19 mouse cellular contexts compared by ENCODE assay signal in the genomic region with DNA sequence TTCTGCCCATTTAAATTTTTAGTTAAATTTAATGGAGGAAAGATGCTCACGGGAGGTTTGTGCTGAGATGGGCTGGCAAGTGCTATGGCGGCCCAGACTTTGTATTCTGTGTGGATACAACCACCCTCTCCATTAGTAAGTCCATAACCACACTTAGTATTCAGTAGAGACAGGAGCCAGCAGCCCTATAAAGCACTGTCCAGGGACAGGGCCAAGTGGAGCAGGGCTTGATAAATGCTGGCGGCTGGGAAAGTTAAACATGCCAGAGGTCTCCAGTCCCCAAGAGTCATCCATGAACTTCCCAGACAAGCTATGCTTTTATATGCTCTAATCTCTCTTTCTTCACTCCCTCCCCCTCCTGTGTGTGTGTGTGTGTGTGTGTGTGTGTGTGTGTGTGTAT.
DNase-seq lines count a peak whose midpoint lies in the region; ATAC-seq lines count a peak whose summit lies in the region.
"Had no signal": no experiment of that assay in that cellular context is flagged by ENCODE, and none has a peak within 500 bp of the region (broad histone marks: within the 10 kb centered on the region; RNA-seq: fewer than 3 reads in every experiment).

No protein-coding gene starts in this region.

- no peaks in the 10 kb centered on the region for H3K9me3 ChIP-seq in heart, embryonic 10.5 days
- no peaks in the 10 kb centered on the region for H3K9me3 ChIP-seq in kidney, embryonic 15.5 days (replicated peaks)
- H3K9me3 ChIP-seq: forebrain, embryonic 12.5 days; heart, embryonic 15.5 days; limb, embryonic 12.5 days; liver, embryonic 12.5 days had no signal

- peaks cover 5% of the 10 kb centered on the region; the same call in 1 of the 2 replicates for H3K27me3 ChIP-seq in heart, embryonic 10.5 days (ENCODE audit: insufficient read depth, poor library complexity, severe bottlenecking)
- H3K27me3 ChIP-seq in kidney, embryonic 15.5 days = no peaks in the 10 kb centered on the region
- H3K27me3 ChIP-seq: forebrain, embryonic 12.5 days; heart, embryonic 15.5 days; limb, embryonic 12.5 days; liver, embryonic 12.5 days had no signal

- intact Hi-C loops in heart, postnatal 36 days (cut with DNase I) = no loop called here

- H3K27ac ChIP-seq in heart, embryonic 10.5 days = no peak overlapping the region
- no peak overlapping the region for H3K27ac ChIP-seq in kidney, embryonic 15.5 days
- H3K27ac ChIP-seq: forebrain, embryonic 12.5 days; heart, embryonic 15.5 days; limb, embryonic 12.5 days; liver, embryonic 12.5 days had no signal

- DNase-seq in heart, adult 11 months = peak; percentile 89
- DNase-seq in heart, embryonic 10.5 days (ENCODE audit: low spot score) = no peak
- peak; percentile 34 for DNase-seq in kidney, postnatal 10 days
- peak; percentile 7 for DNase-seq in ovary, postnatal 14 days (ENCODE audit: low spot score)
- no peak for DNase-seq in ovary, adult 18-20 months (ENCODE audit: low spot score)
- peak; percentile 17 to 22 for DNase-seq in heart, postnatal 36 days
- DNase-seq in retina, postnatal 1 day = no peak
- DNase-seq: cerebellum, adult 8-10 months; gastrocnemius, postnatal 25 days; kidney, adult 8-10 months; kidney, postnatal 36 days; layer of hippocampus, adult 9-11 months; lung, adult 2 months; thymus, postnatal 25 days had no signal

- no peak overlapping the region for H3K4me2 ChIP-seq in kidney, embryonic 15.5 days
- H3K4me2 ChIP-seq: forebrain, embryonic 12.5 days; heart, embryonic 15.5 days; limb, embryonic 12.5 days; liver, embryonic 12.5 days had no signal

- WGBS in heart, embryonic 10.5 days = 73% methylated on average over 3 of the region's 3 CpGs
- 80% methylated on average over 3 of the region's 3 CpGs for WGBS in kidney, embryonic 15.5 days

- no peak for ATAC-seq in kidney, embryonic 15.5 days (replicated peaks; ENCODE audit: low FRiP score)
- ATAC-seq: liver, embryonic 12.5 days had no signal

- no peaks in the 10 kb centered on the region for H3K36me3 ChIP-seq in heart, embryonic 10.5 days
- H3K36me3 ChIP-seq in kidney, embryonic 15.5 days = no peaks in the 10 kb centered on the region
- H3K36me3 ChIP-seq: forebrain, embryonic 12.5 days; heart, embryonic 15.5 days; limb, embryonic 12.5 days; liver, embryonic 12.5 days had no signal

- no peak overlapping the region for H3K4me3 ChIP-seq in heart, embryonic 10.5 days
- no peak overlapping the region for H3K4me3 ChIP-seq in kidney, embryonic 15.5 days (replicated peaks)
- H3K4me3 ChIP-seq: forebrain, embryonic 12.5 days; heart, embryonic 15.5 days; limb, embryonic 12.5 days; liver, embryonic 12.5 days had no signal

- H3K9ac ChIP-seq in kidney, embryonic 15.5 days = no peak overlapping the region
- H3K9ac ChIP-seq: forebrain, embryonic 12.5 days; heart, embryonic 15.5 days; limb, embryonic 12.5 days; liver, embryonic 12.5 days had no signal

- no peaks in the 10 kb centered on the region for H3K4me1 ChIP-seq in heart, embryonic 10.5 days
- no peaks in the 10 kb centered on the region for H3K4me1 ChIP-seq in kidney, embryonic 15.5 days
- H3K4me1 ChIP-seq: heart, embryonic 15.5 days; limb, embryonic 12.5 days; liver, embryonic 12.5 days had no signal

Comparison
In these comparisons a context has a peak if more than half of its experiments do, and no peak if none do; other contexts are left out.
1. DNase-seq: peak in heart, adult 11 months (single experiment), kidney, postnatal 10 days (single experiment), ovary, postnatal 14 days (single experiment) and heart, postnatal 36 days (2 of 2); none in heart, embryonic 10.5 days (single experiment), ovary, adult 18-20 months (single experiment) and retina, postnatal 1 day (single experiment).